Mouse (Mus musculus) small intestine, adult 2 months (tissue): ENCODE measurements around the gene Itga5. TPM values are rescaled to one million over a fixed set of nuclear protein-coding genes. Genes with fewer than 3 reads are reported as not detected.

Experiments
- H3K27ac ChIP-seq: fragments of 200-500 bp; 2 replicates; pipeline ENCODE4 v1.5.1; 2012; ENCODE audit warnings: low read depth, low read length, control low read depth, inconsistent platforms; ENCODE audit not compliant: insufficient read depth
- H3K27me3 ChIP-seq: fragments of 200-500 bp; 2 replicates; pipeline ENCODE4 v1.6.1; 2012; ENCODE audit warnings: mild to moderate bottlenecking, moderate library complexity, low read length, inconsistent platforms; ENCODE audit not compliant: control insufficient read depth, insufficient read depth
- H3K36me3 ChIP-seq: fragments of 200-500 bp; 2 replicates; pipeline ENCODE4 v1.6.1; 2012; ENCODE audit warnings: mild to moderate bottlenecking, low read length, control low read depth, inconsistent platforms; ENCODE audit not compliant: control insufficient read depth, insufficient read depth
- H3K4me1 ChIP-seq: fragments of 200-500 bp; 2 replicates; pipeline ENCODE4 v1.6.1; 2012; ENCODE audit warnings: low read length, inconsistent platforms, mixed read lengths; ENCODE audit not compliant: control insufficient read depth, insufficient read depth, insufficient read length
- H3K4me3 ChIP-seq: fragments of 200-500 bp; 2 replicates; pipeline ENCODE4 v1.5.1; 2012; ENCODE audit warnings: low read depth, mild to moderate bottlenecking, control low read depth, inconsistent platforms, low read length, moderate library complexity
- CTCF ChIP-seq: fragments of 200-500 bp; IDR thresholded peaks from 2 replicates; pipeline ENCODE4 v1.5.1; 2012; ENCODE audit warnings: low read depth, mild to moderate bottlenecking, control low read depth, inconsistent platforms, low read length, moderate library complexity, mixed read lengths; ENCODE audit not compliant: insufficient replicate concordance, insufficient read length; ENCODE audit errors: extremely low read depth
- POLR2A ChIP-seq: fragments of 200-500 bp; IDR thresholded peaks from 2 replicates; pipeline ENCODE4 v1.6.1; 2012; ENCODE audit warnings: low read depth, mild to moderate bottlenecking, control low read depth, inconsistent platforms, low read length, moderate library complexity
- WGBS: fragments of 180-500 bp; shearing (Covaris S2); methylation state at CpG from one replicate; pipeline ENCODE4 v1.1.7; 2018; 5-methylcytosine and 5-hydroxymethylcytosine counted together
- polyA plus RNA-seq: library from polyadenylated mRNA; depleted of rRNA; stranded (reverse); fragments of >200 nt; gene quantifications from 2 replicates; pipeline ENCODE4 v1.2.3, GENCODE M21; 2012

The Itga5 gene
- polyA plus RNA-seq, 1 experiment: 8.8 TPM

DNA sequence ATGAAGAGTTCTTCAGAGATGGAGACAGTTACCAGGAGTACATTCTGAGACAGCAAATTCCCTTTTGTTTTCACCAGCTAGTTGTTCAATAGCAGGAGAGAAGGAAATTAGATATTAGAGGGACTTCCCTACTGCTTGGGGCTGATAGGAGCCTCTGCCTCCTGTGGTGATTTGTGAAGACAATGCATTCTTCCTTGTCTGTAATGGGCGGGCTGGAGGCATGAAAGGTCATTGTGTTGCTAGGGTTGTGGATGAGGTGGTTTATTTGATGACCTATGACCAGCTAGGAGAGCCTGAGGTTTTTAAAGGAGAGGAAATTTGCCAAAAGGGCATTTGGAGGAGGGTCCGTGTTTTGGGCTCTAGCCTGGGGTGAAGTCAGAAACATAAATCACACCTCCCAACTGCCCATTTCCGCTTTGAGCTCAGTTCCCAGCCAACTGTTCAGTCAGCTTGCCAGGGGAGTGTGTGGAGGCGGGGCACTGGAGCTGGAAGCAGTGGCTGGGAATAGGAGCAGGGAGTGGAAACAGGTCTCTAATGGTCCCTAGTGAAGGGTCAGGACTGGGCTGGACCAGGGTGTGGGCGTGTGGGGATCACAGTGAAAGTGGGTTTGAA, 16.3 kb upstream of the Itga5 start:
- TF ChIP-seq CTCF (no peak), POLR2A (no peak)
- WGBS: 19% methylated on average over 5 of the region's 5 CpGs
- peak overlapping the region; percentile 8; the same call in 1 of the 2 replicates for H3K27ac ChIP-seq
- H3K27me3 ChIP-seq: no peaks in the 10 kb centered on the region
- H3K4me1 ChIP-seq: no peaks in the 10 kb centered on the region; the same call in 1 of the 2 replicates
- H3K4me3 ChIP-seq: no peak overlapping the region
- no peaks in the 10 kb centered on the region for H3K36me3 ChIP-seq

DNA sequence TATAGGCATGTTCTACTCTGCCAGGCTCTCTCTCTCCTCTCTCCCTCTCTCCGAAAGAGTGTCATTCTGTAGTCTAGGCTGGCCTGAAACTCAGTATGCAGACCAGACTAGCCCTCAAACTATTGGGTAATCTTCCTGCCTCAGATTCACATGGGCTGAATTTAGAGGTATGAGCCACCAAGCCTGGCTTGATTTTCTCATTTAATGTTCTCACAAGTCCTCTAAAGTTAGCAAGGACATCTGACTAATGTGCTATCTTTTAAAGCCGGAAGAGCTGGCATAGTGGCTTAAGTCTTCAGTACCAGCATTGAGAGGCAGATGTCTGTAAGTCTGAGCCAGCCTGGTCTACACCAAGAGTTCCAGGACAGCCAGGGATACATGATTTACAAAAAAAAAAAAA, 15.5 kb upstream of the Itga5 start:
- Histone ChIP-seq H3K27me3 (no peaks in the 10 kb centered on the region), H3K36me3 (no peaks in the 10 kb centered on the region), H3K27ac (no peak overlapping the region), H3K4me1 (no peaks in the 10 kb centered on the region; the same call in 1 of the 2 replicates), H3K4me3 (no peak overlapping the region)
- 84% methylated on average over 2 of the region's 2 CpGs for WGBS
- no peak for TF ChIP-seq CTCF
- no peak for TF ChIP-seq POLR2A

DNA sequence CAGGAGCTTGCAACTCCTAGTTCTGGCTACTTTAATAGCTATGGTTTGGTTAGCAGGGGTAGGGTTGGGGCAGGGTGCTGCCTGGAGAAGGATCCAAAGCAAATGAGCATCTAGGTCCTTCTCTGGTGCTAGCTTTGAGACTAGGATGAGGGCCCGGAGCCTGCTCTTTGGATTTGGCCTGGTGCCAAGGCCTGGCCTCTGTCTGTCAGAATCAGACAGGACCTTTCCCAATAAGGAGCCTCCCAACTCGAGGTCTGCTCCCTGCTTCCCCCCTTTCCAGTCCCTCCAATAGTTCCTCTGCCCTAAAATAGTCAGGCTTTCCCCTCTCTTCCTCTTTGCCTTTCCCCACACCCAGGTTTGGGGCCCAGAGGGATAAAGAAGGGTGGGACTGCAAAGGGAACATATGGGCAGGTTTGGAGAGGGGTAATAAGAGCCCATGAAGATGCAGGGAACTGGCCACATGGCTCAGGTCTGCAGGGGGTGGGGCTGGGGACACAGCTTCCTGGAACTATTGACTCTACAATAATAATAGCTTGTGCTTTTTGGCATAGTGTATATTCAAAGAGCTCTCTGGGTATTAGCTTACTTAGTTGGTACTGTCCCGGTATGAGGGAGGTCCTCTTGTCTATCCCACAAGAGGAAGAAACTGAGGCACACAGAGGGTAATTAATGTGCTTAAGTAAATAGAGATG, 12.2 kb upstream of the Itga5 start:
- Histone ChIP-seq H3K27me3 (no peaks in the 10 kb centered on the region), H3K36me3 (no peaks in the 10 kb centered on the region), H3K4me1 (no peaks in the 10 kb centered on the region; the same call in 1 of the 2 replicates), H3K4me3 (no peak overlapping the region), H3K27ac (peak overlapping the region; percentile 40; the same call in 1 of the 2 replicates)
- 46% methylated on average over 3 of the region's 3 CpGs for WGBS
- TF ChIP-seq CTCF (no peak), POLR2A (no peak)

DNA sequence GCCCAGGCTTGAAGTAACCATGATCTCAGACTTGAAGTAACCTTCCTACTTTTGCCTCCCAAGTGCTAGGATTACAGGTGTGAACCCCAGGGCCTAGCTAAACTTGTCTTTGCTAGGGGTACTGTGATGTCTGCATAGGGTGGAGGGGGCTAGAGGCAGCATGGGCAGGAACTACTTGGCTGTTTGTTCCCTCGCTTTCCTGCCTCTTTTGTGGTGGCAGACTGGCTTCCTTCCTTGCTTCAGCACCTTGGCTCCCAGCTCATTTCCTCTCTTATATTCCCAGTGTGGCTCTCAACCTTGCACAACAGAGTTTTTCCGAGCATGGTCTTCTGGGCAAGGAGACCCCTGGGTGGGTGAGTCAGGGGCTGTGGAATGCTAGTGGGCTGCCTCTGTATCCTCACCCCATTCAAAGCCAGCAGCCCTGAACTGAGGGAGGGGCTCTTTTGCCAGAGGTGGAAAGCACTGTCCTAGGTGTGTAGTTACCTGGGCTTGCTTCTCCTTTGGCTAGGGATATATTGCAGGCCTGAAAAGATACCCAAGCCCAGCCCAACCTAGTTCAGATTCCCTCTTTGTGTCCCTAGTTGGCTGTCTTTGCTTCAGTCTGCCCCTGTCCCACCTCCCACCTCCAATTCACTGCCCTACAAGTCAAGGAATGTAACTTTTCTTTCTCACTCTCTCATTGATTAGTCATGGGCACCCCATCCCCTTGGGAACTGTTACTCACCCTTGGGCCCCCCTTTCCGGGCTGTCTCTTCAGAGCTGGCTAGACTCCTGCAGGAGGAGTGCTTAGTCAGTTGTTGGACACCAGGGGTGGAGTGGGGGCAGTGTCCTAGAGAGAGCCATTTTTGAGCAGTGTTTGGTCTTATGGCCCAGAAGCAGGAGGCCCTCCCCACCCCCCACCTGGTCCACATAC, 11.4 kb upstream of the Itga5 start:
- Histone ChIP-seq H3K4me1 (no peaks in the 10 kb centered on the region; the same call in 1 of the 2 replicates), H3K27ac (peak overlapping the region; percentile 40; the same call in 1 of the 2 replicates), H3K4me3 (no peak overlapping the region), H3K27me3 (no peaks in the 10 kb centered on the region), H3K36me3 (no peaks in the 10 kb centered on the region)
- no peak for TF ChIP-seq CTCF
- WGBS: 82% methylated on average over 3 of the region's 3 CpGs

DNA sequence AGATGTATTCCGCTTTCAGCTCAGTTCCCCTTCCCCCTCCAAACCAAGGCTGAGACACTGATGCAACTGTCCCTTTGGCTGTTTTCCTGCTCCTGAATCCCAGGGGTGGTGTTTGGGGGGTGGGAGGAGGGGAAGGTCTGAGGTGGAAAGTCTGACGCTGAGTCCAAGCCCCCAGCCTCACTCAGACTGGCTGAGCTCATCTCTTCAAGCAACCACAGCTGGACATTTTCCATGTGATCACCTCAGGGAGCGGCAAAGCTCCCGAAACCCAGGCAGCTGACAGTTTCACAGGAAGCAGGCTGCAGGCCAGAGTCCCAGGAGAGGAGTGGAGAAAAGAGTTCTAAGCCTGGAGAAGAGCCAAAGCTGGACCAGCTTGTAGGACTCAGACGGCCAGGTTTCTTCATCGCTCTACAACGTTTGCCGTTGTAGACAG, 10.3 kb upstream of the Itga5 start:
- H3K27me3 ChIP-seq: no peaks in the 10 kb centered on the region
- TF ChIP-seq POLR2A (no peak), CTCF (no peak)
- H3K36me3 ChIP-seq: no peaks in the 10 kb centered on the region
- H3K4me3 ChIP-seq: no peak overlapping the region
- WGBS: 63% methylated on average over 8 of the region's 8 CpGs
- no peak overlapping the region; the same call in 1 of the 2 replicates for H3K27ac ChIP-seq
- no peaks in the 10 kb centered on the region; the same call in 1 of the 2 replicates for H3K4me1 ChIP-seq

DNA sequence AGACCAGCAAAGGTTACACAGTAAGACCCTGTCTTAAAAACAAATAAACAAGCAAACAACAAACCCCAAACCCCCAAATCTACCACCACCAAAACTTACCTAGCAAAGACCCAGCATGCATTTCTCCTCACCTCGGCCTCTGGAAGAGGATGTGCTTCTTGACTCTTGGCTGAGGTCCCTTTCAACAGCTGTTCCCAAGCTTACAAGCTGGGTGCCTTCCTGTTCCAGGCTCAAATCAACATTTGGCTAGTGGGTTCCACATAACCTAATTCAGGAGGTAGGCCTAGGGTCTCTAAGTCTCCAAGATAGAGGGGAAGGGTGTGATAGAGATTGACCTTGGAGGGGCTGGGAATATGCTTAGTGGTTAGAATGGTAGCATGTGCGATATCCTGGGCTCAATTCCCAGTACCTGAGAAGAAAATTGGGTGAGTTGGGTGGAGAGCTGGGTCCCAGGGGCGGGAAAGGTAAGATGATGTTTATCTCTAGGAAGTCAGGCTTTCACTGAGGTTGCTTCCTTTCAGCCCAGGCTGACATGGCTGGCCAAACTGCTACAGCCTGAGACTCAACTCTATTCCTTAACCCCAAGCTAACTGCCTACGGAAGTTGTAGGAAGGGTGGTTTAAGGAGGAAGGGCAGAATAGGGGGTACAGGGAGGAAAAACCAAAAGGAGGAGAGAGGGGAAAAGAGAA, 8.7 kb upstream of the Itga5 start:
- Histone ChIP-seq H3K27ac (no peak overlapping the region), H3K4me1 (no peaks in the 10 kb centered on the region; the same call in 1 of the 2 replicates), H3K27me3 (no peaks in the 10 kb centered on the region), H3K4me3 (no peak overlapping the region), H3K36me3 (no peaks in the 10 kb centered on the region)
- 77% methylated on average over 4 of the region's 4 CpGs for WGBS
- TF ChIP-seq POLR2A (no peak), CTCF (no peak)
